Mouse (Mus musculus): Measurements from ENCODE around the gene Slc5a11. TPM values are rescaled to one million over a fixed set of nuclear protein-coding genes. Genes with fewer than 3 reads are reported as not detected.
A peak's percentile ranks its signal among the peaks of the same experiment; 100 is the strongest.

Slc5a11 gene
- total RNA-seq, 2 experiments from 2014 or later: not detected

DNA sequence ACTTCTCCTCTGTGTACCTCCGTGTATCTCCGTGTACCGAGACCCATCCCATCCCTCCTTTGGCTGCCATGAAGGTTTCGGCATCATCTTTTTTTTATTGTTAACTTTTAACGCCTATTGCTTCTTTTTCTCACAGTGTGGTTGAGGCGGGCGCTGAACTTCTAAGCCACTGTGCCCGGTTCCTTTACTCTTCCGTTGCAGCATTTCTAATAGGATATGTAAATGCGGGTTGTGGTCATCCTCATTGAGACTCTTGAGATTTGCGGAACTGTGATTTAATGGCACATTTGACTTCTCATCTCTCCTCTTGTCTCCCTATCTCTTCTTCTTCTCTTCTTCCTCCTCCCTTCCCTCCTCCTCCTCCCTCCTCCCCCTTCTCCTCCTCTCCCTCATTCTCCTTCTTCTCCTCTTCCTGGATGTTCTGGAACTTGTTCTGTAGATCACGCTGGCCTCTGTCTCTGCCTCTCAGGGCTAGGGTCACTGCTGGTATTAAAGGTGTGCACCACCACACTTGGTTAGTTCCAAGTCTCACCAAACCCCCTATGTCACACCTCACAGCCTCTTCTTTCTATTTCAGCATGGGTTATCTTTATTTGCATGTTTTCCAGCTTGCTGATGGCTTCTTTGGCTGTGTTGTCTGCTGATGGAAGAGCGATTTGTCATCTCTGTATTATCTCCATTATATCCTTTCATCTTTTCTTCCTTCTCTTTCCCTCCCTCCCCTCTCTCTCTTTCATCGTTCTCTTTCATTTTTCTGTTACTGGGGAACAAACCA is 39.8 kb downstream of the Slc5a11 start:
- DNase-seq (ENCODE audit: low spot score): no peak
- intact Hi-C loops (cut with DNase I): no loop called here

GRCm38 (mm10) chr7:123258103-123258502 is 43.5 kb downstream of the Slc5a11 start:
- DNase-seq (ENCODE audit: low spot score): no peak
- intact Hi-C loops (cut with DNase I): no loop called here

- DNase-seq (ENCODE audit: low spot score): no peak
These were observed 58.5 kb downstream of the Slc5a11 start for GRCm38 (mm10) chr7:123273056-123273455.

GRCm38 (mm10) chr7:123276568-123276967 is 62.0 kb downstream of the Slc5a11 start:
- intact Hi-C loops (cut with DNase I): no loop called here

More at GRCm38 (mm10) chr7:123273056-123273455, 58.5 kb downstream of the Slc5a11 start:
- intact Hi-C loops (cut with DNase I): no loop called here

GRCm38 (mm10) chr7:123279797-123280196 is 65.2 kb downstream of the Slc5a11 start:
- no peak for DNase-seq (ENCODE audit: low spot score)
- intact Hi-C loops (cut with DNase I): no loop called here

More at GRCm38 (mm10) chr7:123276568-123276967, 62.0 kb downstream of the Slc5a11 start:
- no peak for DNase-seq (ENCODE audit: low spot score)

- no peak for DNase-seq (ENCODE audit: low spot score)
- intact Hi-C loops (cut with DNase I): no loop called here
These were observed 69.2 kb downstream of the Slc5a11 start for GRCm38 (mm10) chr7:123283826-123284225.

DNA sequence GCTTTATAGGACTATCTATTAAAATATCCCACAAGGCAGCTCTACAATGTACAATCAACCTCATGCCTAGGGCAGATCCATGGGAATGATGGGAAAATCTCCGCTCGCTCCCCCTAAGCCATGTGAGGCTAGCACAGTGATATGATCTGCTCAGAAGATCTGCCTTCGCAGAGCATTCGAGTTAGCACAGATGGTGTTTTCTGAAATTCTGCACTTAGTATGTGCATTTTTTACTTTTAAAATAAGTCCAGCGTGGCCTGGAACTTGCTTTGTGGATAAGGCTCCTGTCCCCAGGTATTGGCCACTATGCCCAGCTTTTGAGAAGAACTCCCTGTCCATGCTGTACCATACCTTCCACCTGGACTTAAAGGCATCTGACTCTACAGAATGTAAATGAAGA is 71.3 kb downstream of the Slc5a11 start:
- no peak for DNase-seq (ENCODE audit: low spot score)
- intact Hi-C loops (cut with DNase I): no loop called here

- no peak for DNase-seq (ENCODE audit: low spot score)
- intact Hi-C loops (cut with DNase I): no loop called here
These were observed 73.3 kb downstream of the Slc5a11 start for GRCm38 (mm10) chr7:123287903-123288302.

DNA sequence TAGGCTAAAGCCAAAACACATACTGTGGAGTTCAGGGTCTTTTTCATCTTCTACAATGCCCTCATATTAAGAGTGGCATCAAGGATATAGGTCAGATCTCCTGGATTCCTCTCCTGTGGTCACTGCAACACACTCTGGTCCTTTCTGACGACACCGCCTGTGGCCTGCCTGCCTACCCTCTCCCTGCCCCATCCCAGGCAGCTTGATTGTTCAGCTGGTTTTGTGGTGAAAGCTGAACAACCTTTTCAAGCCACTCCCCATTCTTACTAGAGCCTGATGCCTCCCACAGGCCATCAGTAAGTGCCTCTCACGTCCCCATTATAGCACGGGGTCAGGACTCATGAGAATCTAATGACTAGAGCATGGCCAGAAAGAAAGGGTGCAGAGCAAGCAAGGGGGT is 74.6 kb downstream of the Slc5a11 start:
- DNase-seq (ENCODE audit: low spot score): no peak
- intact Hi-C loops (cut with DNase I): no loop called here

- DNase-seq (ENCODE audit: low spot score): no peak
- intact Hi-C loops (cut with DNase I): no loop called here
These were observed 77.4 kb downstream of the Slc5a11 start for GRCm38 (mm10) chr7:123291942-123292341.

GRCm38 (mm10) chr7:123293898-123294297 is 79.3 kb downstream of the Slc5a11 start:
- intact Hi-C loops (cut with DNase I): no loop called here
- DNase-seq (ENCODE audit: low spot score): no peak

GRCm38 (mm10) chr7:123295423-123295822 is 80.8 kb downstream of the Slc5a11 start:
- intact Hi-C loops (cut with DNase I): loop anchor here (5.0 kb wide), 1 partner anchor 77 kb away; no protein-coding TSS in a partner anchor
- DNase-seq (ENCODE audit: low spot score): no peak

- intact Hi-C loops (cut with DNase I): loop anchor here (5.0 kb wide), 1 partner anchor 76 kb away; no protein-coding TSS in a partner anchor
These were observed 81.5 kb downstream of the Slc5a11 start for GRCm38 (mm10) chr7:123296097-123296496.

GRCm38 (mm10) chr7:123298225-123298624 is 83.6 kb downstream of the Slc5a11 start:
- intact Hi-C loops (cut with DNase I): loop anchor here (5.0 kb wide), 1 partner anchor 74 kb away; no protein-coding TSS in a partner anchor
- peak; percentile 9 for DNase-seq (ENCODE audit: low spot score)

More at GRCm38 (mm10) chr7:123296097-123296496, 81.5 kb downstream of the Slc5a11 start:
- no peak for DNase-seq (ENCODE audit: low spot score)

GRCm38 (mm10) chr7:123300258-123300657 is 85.7 kb downstream of the Slc5a11 start:
- intact Hi-C loops (cut with DNase I): no loop called here
- no peak for DNase-seq (ENCODE audit: low spot score)

GRCm38 (mm10) chr7:123305397-123305796 is 90.8 kb downstream of the Slc5a11 start:
- no peak for DNase-seq (ENCODE audit: low spot score)
- intact Hi-C loops (cut with DNase I): no loop called here

- intact Hi-C loops (cut with DNase I): no loop called here
- DNase-seq (ENCODE audit: low spot score): no peak
These were observed 92.7 kb downstream of the Slc5a11 start for GRCm38 (mm10) chr7:123307236-123307635.

DNA sequence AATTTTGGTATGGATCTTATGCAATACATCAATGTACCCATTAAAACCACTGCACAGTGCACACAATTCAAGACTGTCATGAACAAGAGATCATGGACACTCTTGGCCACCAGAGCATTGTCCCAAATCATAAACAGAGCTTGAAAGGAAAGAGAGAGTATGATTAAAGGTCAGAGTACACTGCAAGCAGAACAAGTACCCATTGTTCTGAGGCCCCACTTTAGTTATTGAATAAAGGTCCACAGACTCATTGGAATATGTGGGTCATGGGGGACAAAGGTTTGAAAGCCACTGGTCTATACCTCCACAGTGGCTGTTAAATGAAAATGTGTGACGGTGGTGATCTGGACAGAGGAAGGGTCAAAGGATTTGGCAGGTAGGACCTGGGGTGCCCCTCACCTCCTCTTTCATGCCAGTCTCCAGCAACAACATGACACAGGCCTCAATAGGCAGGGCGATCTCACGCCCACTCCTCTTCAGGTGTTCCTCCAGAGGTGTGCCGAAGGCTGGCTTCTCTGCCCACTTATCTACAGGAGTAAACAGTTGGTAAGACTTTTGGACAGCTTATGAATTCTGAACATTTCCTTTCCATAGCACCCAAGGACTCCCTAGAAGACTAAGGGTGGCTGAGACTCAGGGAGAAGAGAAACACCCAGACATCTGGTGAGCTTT is 93.4 kb downstream of the Slc5a11 start:
- DNase-seq (ENCODE audit: low spot score): no peak
- intact Hi-C loops (cut with DNase I): no loop called here

DNA sequence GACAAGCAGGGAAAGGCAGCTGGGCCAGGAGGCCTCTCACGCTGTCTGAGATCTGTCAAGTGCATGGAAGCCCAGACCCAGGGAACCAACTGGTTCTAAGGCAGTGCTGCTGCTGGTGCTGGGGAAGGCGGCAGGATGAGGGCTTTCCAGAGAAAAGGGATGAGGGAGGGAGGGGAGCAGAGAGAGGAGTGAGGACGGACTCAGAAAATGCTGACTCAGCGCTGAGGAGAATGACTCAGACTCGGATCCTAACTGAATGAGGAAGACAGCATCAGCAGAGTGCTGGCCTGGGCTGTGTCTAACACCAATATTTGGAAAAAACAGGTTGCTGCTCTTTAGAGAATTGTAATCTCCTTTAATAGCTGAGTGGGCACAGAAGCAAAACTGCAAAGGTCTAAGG is 97.3 kb downstream of the Slc5a11 start:
- intact Hi-C loops (cut with DNase I): no loop called here
- DNase-seq (ENCODE audit: low spot score): no peak

GRCm38 (mm10) chr7:123312738-123313137 is 98.2 kb downstream of the Slc5a11 start:
- DNase-seq (ENCODE audit: low spot score): no peak
- intact Hi-C loops (cut with DNase I): no loop called here

Data from heart, postnatal 25 days (tissue).